Mouse (Mus musculus) embryo, embryonic 11.5 days (tissue): Measurements from ENCODE around the gene B4galt3.
A peak's percentile ranks its signal among the peaks of the same experiment; 100 is the strongest.

Experiments used
- DNase-seq: peaks from one replicate; pipeline ENCODE4 v3.0.0-alpha.2; 2012; ENCODE audit warnings: low read depth, low spot score

Gene B4galt3

DNA sequence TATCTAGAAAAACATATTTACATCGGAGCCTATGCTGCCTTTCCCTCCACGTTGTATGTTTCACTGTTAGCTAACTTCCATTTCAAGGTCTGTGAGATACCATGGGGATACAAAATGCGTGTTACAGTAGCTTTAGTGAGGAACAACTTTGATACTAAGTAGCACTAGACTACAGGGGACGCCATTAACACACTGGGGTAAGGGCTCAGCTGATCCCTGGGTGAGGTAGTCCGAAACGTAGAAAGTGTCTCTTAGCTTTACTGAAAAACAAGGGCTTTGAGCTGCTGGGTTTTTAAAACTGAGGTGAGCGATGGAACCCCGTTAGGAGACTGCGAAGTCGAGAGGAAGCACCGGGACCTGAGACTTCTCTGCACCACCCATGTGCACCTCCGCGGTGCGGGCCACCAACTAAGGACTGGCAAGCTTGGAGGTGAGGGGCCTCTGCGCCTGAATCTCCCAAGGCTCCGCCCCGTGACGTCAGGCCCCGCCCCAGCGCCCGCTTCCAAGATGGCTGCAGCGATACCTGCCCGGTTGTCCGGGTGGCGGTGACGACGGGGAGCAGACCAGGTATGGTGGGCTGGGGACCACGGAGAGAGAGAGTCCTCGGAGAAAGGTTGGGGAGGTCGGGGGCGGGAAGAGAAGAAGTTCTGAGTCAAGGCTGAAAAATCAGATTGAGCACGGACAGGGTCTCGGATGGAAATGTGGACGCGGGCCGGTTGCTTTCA is at the start of gene B4galt3:
TSS of gene B4galt3 (plus strand) at position 481 of the 725 bp plus-strand sequence.
- peak; percentile 83 for DNase-seq

DNA sequence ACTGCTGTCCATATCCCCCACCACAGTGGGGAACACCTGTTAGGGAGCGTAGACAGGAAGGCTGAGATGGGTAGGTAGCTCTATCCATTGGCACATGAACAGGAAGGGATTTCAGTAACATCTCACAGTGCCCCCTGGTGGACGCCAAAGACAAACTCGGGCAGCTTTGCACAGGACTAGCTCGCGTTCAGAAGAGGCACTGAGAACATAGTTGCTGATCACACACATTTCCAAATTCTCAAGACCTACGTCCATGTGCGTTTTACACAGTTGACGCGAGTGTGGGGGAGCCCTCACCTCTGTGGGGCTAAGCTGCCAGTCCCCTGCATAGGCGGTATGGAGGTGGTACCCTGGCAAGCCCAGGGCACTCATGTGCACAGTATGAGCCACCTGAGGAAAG is 49.3 kb upstream of the B4galt3 start:
- peak; percentile 76 for DNase-seq

DNA sequence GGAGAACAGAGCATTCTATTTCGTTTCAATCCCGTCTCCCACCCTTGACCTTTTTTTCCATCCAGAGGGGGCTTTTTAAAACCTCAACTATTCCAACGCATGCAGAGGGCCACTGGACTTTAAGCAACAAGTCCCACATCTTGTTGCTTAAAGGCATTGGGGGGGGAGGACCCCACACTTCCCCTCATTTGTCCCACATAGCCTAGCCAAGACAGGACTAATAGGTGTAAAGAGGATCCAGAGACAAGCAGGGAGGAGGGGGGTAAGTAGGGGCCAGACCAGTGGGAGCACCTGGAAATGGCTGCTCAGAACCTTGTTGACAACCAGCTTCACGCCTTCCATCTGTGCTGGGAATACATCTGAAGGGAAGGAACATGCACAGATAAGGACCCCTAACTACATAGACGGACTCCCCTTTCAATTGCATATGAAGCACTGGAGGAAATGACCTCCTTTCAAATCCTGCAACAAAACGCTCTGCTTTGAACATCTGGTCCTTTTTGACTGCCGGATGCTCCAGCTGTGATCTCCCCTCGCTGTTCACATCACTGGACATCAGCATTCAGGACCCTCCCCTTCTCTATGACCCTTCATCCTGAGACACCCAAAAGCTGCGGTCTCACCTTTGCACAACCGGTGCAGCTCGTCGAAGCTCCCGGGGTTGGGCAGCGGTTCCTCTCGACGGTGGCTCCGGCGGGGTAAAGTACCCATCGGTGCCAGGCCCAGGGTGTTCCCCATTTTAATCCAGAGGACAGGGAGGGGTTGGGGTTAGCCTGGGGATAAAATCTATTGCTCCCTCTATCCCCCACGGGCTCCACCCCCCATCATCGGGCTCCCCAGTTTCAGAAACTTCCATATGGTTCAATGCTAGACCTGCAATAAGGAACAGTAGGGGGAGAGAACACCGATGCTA is 48.6 kb upstream of the B4galt3 start:
- DNase-seq: no peak

DNA sequence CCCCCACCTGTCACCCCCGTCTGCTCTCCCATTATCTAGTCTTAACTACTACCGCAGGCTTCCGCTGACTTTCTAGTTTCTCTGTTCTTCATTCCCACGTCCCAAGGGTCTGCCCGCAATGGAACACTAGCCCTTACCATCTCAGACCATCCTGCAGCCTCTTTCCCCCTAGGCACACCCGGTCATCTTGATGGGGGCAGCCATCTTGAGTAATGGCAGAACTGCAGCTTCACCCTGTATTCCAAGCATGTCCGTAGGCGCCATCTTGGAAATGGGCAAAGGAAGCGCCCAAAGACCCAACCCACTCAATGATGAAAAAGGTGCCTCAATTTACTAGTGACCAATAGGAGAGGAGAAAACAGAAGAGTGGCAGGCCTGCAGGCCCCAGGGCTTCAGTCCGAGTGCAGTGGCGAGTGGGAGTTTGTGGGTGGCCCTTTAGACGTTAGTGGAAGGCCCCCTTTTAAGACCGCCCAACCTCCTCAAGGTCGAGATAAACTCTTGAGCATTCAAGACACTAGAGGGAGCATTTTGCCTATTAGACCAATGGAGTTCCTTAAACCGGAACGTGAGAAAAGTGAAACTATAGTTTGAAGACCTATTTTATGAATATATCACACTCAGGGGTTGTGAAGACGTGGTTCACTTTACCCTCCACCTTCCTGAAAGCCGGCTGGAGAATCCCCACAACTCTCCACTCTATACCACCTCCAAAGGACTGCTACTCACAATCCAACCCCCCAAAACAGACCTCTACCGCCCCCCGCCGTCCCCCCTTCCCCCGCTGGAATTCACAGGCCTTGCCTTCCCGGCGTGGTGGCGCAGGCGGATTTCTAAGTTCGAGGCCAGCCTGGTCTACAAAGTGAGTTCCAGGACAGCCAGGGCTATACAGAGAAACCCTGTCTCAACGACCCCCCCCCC is 47.6 kb upstream of the B4galt3 start, which contains the start of gene Tomm40l:
TSS of gene Tomm40l (minus strand) at position 277 of the 918 bp plus-strand sequence.
- DNase-seq: peak; percentile 93

DNA sequence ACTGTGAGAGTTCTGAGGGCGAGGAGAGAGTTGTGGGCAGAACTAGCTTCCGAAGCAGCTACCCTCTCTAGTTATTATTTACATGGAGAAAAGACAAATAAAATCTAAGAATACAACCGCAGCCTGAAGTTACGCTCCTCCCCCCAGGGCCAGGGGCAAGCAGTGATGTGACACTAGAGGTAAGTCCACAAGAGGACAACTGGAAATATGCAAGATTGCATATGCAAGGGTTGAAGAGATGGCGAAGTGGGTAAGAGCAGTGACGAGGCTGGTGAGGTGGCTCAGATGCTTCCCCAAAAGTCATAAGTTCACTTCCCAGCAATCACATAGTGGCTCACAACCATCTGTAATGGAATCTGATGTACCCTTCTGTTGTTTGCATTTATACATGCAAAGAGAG is 47.0 kb upstream of the B4galt3 start:
- no peak for DNase-seq

DNA sequence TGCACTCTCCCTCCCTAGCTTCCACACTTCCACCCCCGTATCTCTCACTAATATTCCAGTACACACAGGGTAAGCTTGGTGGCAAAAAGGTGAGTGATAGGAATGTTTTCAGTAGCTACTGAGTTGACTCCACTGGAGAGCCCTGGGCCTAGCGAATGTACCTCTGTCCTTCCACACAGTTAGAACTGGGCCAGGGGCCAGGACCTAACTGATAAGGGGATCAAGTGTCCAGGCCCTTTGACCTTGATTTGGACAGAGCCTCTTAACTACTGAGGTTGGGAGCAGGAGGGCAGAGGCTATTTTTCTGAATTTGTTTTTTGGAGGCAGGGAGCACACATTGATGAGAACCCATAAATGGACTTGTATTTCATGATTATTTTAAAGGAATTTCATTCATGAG is 46.3 kb upstream of the B4galt3 start:
- DNase-seq: no peak

DNA sequence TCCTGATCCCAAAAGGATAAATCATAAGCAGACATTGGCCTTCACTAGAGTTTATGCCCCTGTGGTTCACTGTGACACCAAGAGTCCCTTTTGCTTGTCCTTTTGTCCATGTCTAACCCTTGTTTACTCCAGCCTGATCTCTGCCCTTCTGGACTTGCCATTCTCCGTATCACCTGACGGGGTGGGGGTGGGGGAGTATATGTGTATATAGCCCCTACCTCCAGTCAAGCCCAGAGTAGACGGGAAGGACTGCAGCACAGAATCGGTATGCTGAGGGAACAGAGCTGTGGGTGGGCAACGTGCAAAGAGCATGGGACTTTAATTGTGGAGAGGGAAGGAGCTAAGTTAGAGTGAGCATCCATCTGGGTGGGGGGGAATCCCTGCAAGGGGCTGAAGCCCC is 45.3 kb upstream of the B4galt3 start, which contains the start of gene Apoa2:
TSS of gene Apoa2 (plus strand) at position 198 of the 400 bp plus-strand sequence.
- no peak for DNase-seq

DNA sequence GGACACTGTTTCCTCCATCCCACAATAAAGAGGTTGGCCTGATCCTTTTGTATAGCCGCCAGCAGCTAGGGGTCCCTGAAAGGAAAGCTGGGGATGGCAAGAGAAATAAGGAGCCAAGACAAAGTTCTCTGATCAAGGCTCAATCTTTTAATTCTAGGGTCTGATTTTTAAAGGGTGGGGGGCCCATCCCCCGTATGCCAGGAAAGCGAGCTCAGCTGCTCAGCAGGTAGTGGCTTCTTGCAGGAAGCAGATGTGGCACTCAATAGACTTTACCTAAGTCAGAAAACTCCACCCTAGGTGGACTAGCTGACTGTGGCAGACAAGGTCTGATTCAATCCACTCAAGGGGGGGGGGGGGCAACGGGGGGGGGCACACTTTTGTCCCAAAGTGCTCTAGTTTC is 43.3 kb upstream of the B4galt3 start:
- DNase-seq: no peak

DNA sequence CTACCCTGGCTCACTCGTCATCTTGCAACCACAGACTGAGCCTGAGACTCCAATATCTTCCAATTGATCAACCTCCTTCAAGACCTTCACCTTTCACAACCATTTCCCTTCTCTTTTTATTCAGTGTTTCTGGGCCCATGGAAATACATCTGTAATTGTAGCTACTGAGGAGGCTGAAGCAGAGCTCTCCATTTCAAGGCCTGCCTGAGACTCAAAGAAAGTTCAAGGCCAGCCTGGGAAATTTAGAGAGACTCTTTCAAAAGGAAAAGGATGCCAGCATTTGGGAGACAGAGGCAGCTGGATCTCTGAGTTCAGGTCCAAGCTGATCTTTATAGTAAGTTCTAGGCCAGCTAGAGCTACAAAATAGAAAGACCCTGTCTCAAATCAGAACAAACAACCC is 42.2 kb upstream of the B4galt3 start:
- no peak for DNase-seq

DNA sequence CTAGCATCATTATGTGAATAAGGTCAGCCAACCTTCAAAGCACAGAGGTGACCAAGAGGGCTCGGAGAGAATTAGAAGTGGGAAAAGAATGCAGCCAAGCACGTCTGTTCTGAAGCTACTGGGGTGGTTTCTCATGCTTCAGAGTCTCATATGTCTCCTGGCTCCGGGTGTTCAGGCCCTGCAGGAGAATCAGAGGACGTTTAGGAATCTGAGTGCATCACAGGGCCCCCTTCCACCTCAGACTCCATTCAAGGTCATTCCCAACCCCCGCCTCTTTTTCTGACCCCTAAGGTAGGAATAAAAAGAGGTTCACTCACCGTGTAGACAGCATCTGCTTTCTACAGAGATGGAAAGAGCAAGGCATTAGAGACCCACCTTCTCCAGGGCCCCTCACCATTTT is 40.4 kb upstream of the B4galt3 start:
- no peak for DNase-seq

DNA sequence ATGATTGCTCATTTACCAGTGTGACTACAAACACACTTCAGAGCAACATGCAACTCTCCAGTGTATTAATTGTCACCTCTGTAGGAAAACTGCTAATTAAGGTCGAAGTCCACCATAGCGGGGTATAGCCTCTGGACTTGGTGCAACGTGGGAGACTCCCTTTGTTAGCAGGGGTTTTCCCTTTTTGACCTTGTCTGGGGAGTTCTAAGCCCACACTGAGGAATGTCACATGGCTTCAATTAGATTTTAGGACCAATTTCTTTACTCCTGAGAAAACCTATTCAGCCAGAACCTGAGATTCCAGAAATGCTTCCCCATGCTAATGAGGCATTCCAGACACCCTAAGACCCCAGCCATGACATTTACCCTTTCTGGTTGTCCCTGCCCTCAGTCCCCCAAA is 39.9 kb upstream of the B4galt3 start:
- no peak for DNase-seq

DNA sequence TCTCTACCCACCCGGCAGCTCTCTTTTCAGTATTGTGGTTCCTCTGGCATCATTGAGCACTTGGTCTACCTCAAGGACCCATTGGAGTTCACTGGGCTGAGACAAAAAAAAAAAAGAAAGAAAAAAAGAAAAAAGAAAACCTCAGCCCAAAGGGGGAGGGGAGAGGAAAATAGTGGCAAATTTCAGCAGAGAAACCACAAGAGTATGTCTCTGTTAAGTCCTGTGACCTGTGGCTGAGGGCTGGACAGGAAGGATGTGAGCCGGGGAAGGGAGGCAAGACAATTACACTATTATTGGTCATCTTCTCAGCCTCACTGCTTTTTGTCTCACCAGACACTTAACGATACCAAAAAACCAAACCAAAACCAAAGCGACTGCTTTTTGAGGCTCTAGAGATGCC is 38.3 kb upstream of the B4galt3 start:
- DNase-seq: no peak

DNA sequence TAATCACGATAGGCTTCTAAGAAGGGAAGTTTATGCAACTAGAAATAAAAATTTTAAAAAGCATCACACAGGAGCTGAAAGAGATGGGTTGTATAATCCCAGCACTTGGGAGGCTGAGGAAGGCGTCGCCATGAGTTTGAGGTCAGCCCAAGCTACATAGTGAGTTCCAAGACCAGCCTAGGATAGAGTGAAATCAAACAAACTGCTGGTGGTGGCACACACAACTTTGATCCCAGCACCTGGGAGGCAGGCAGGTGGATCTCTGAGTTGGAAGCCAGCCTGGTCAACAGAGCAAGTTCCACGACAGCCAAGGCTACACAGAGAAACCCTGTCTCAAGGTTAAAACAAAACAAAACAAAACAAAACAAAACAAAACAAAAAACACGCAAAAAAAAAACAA is 37.8 kb upstream of the B4galt3 start:
- DNase-seq: no peak

DNA sequence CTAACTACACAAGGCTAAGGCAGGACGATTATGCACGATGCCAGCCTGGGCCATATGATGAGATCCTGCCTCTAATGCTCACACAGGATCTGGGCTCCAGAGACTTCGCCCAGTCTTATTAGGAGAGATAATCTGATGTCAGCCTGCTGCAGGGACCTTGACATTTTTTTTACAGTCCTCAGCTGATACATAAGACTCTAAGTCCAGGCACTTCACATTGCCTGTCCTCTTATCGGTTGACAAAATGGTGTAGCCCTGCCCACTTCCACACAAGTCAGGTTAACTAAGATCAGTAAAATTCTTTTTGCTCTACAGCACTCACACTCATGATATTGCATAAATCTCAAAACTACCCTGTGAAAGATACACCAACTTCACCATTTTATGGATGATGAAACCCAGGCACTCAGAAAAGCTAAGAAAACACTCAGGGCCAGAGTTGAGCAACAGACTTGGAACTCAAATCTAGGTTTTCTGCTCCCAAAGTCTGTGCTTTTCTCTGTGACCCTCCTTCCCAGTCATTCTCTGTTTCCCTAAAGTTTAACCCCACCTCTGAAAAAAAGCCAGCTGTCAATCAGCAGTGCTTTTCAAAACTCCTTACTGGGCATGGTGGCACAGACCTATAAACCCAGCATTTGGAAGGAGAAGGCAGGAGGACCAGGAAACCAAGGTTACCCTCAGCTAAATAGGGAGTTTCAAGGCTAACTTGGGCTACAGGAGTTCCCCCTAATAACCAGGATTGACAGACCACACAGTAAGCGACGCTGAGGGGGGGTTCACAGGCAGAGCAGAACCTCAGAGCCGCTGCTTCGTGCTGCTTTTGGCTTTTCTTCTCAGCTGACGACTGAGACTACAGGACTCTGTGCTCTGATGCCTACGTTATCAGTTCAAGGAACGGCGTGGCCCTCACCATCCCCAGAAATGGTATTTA is 37.1 kb upstream of the B4galt3 start:
- no peak for DNase-seq

DNA sequence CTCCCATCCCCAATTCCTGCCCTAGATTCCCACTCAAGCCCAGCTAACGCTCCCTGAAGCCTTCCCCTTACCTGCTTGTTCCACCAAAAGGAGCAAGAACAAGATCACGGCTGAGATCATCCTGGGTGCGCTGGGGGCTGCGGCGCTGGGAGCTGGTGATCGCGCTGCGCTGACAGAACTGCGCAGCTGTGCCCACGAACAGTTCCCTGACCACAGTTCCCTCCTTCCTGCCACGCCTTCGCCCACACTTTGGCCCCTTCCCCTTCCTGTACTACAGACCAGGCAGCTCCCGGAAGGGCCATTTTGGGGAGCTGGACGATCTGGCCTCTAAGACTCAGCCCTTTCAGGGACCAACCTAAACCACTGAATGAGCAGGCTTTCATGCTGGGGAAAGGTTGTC is 36.0 kb upstream of the B4galt3 start, which contains the start of gene Fcer1g:
TSS of gene Fcer1g (minus strand) at position 240 of the 400 bp plus-strand sequence.
- DNase-seq: no peak

DNA sequence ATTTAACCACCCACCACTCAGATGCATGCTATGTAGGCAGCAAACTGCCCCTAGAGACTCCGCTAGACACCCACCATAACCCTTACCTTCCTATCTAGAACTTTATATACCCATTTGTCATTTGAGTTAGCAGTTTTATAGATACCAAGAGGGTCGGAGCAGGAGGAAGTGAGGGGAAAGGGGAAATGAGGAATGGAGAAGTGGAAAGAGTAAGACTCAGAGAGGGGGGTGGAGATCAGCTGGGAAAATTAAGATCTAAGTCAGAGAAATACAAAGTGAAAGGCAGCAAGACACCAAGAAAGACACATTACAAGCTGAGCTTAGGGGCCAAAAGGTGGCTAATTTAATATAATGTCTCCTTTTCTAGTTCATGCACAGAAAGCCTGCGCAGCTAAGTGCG is 35.6 kb upstream of the B4galt3 start:
- no peak for DNase-seq

DNA sequence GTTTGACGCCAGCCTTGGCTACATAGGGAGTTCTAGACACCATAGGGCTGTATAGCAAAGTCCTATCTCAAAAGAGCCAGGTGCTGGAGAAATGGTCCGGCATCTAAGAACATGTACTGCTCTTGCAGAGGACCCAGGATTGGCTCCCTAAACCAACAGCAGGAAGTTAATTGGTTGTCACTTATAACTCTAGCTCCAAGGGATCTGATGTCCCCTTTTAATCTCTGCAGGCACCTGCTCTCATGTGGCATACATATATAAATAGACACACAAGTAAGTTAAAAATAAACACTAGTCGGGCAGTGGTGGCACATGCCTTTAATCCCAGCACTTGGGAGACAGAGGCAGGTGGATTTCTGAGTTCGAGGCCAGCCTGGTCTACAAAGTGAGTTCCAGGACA is 34.3 kb upstream of the B4galt3 start:
- DNase-seq: no peak

DNA sequence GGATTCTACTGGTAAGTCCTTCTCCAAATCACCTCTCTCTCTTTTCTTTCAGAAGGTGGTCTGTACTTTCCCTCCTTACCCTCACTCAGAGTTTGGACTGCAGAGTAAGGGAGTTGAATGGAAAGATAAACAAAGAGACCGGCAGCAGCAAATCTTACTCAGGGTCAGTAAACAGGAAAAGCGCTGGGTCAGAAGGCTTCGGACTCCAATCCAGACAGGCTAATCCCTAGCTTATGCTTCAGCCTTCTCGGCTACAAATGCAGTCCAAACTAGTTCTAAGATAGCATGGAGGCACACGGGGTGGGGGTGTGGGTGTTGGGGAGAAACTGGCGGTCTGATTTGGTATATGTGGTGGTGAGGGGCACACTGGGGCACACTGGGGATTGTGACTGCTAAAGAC is 32.7 kb upstream of the B4galt3 start:
- no peak for DNase-seq

DNA sequence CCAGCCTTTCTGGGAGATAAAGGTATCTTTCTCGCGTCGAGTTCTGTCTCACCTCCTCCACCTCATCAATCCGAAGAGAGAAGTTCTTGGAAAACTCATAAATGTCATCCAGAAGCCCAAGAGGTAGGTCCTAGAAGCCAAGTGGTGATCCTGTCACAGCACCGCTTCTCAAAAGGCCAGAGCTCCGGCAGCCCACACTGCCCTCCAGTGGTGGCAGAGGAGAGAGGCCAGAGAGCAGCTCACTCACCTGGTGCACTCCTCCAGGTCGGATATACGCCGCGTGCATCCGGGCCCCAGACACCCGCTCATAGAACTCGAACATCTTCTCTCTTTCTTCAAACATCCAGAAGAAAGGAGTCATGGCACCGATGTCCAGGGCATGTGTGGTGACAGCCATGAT is 31.7 kb upstream of the B4galt3 start:
- DNase-seq: no peak

DNA sequence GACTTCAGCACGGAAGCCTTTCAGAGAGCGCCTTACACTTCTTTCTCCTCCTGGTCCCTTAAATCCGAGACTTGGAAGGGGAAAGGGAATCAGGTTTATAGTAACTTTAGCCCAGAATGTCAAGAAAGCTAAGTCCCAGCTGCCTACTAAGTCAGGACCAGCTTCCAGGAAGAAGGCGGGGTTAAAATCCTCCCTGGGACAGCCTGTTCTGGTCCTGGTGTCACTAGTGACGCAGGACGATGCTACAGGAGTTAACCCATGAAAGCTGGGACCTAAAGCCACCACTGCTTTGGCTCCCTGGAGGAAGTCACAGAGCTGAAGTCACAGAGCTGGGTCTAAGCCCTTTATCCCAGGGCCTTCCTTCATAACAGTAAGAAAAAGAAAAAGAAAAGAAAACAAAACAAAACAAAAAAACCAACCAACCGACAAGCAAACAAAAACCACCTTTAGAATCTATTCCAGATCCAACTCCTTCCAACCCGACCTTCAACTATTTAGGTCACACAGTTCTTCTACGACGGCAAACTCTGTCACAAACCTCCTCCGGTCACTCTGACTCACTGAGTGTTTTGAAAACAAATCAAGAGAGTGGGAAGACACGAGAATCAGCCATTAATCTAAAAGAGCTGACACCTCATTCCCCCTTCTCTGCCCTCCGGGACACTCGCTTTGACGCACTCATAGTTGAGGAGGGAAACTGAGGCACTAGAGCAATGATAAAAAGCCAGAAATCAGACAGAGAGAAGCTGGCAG is 30.0 kb upstream of the B4galt3 start:
- DNase-seq: no peak
